Mouse (Mus musculus): ENCODE results near the gene Slit1. TPM values are rescaled to one million over a fixed set of nuclear protein-coding genes. Genes with fewer than 3 reads are reported as not detected.

Gene Slit1
- polyA plus RNA-seq, 1 experiment from 2014 or later, result 0.13 TPM

GRCm38 (mm10) chr19:41763870-41764660 is 20.6 kb upstream of the Slit1 start:
- Histone ChIP-seq H3K4me1 (ENCODE audit: control insufficient read depth, low read depth, low read length) (no peaks in the 10 kb centered on the region), H3K9ac (ENCODE audit: low read depth, low read length) (no peak overlapping the region), H3K9me3 (replicated peaks; ENCODE audit: control insufficient read depth, low read length) (no peaks in the 10 kb centered on the region), H3K27me3 (ENCODE audit: control insufficient read depth, insufficient read depth, low read depth, low read length) (no peaks in the 10 kb centered on the region), H3K36me3 (ENCODE audit: control insufficient read depth, insufficient read depth) (peaks cover 17% of the 10 kb centered on the region), H3K4me2 (ENCODE audit: low read depth, low read length) (no peak overlapping the region), H3K27ac (ENCODE audit: low read length) (no peak overlapping the region), H3K4me3 (ENCODE audit: low read depth, low read length) (no peak overlapping the region)
- ATAC-seq (ENCODE audit: low read depth), result no peak
- 29% methylated on average over 12 of the region's 12 CpGs for WGBS (ENCODE audit: insufficient replicate concordance)

GRCm38 (mm10) chr19:41761529-41761928 is 18.1 kb upstream of the Slit1 start:
- Histone ChIP-seq H3K36me3 (ENCODE audit: control insufficient read depth, insufficient read depth) (peaks cover under 1% of the 10 kb centered on the region; the same call in 1 of the 2 replicates), H3K27me3 (ENCODE audit: control insufficient read depth, insufficient read depth, low read depth, low read length) (no peaks in the 10 kb centered on the region), H3K27ac (ENCODE audit: low read length) (no peak overlapping the region), H3K4me2 (ENCODE audit: low read depth, low read length) (no peak overlapping the region), H3K4me1 (ENCODE audit: control insufficient read depth, low read depth, low read length) (no peaks in the 10 kb centered on the region), H3K4me3 (ENCODE audit: low read depth, low read length) (no peak overlapping the region), H3K9me3 (replicated peaks; ENCODE audit: control insufficient read depth, low read length) (no peaks in the 10 kb centered on the region), H3K9ac (ENCODE audit: low read depth, low read length) (no peak overlapping the region)
- no peak for ATAC-seq (ENCODE audit: low read depth)
- 56% methylated on average over 9 of the region's 9 CpGs for WGBS (ENCODE audit: insufficient replicate concordance)

GRCm38 (mm10) chr19:41759765-41760164 is 16.3 kb upstream of the Slit1 start:
- no peak overlapping the region for H3K27ac ChIP-seq (ENCODE audit: low read length)
- H3K27me3 ChIP-seq (ENCODE audit: control insufficient read depth, insufficient read depth, low read depth, low read length), result no peaks in the 10 kb centered on the region
- no peak overlapping the region for H3K9ac ChIP-seq (ENCODE audit: low read depth, low read length)
- H3K4me1 ChIP-seq (ENCODE audit: control insufficient read depth, low read depth, low read length), result no peaks in the 10 kb centered on the region
- 78% methylated on average over 6 of the region's 6 CpGs for WGBS (ENCODE audit: insufficient replicate concordance)
- H3K4me3 ChIP-seq (ENCODE audit: low read depth, low read length), result no peak overlapping the region
- H3K9me3 ChIP-seq (replicated peaks; ENCODE audit: control insufficient read depth, low read length), result no peaks in the 10 kb centered on the region
- no peak for ATAC-seq (ENCODE audit: low read depth)
- H3K36me3 ChIP-seq (ENCODE audit: control insufficient read depth, insufficient read depth), result no peaks in the 10 kb centered on the region
- no peak overlapping the region for H3K4me2 ChIP-seq (ENCODE audit: low read depth, low read length)

GRCm38 (mm10) chr19:41759270-41759669 is 15.8 kb upstream of the Slit1 start:
- H3K9me3 ChIP-seq (replicated peaks; ENCODE audit: control insufficient read depth, low read length), result no peaks in the 10 kb centered on the region
- H3K4me2 ChIP-seq (ENCODE audit: low read depth, low read length), result no peak overlapping the region
- H3K4me1 ChIP-seq (ENCODE audit: control insufficient read depth, low read depth, low read length), result no peaks in the 10 kb centered on the region
- no peak overlapping the region for H3K27ac ChIP-seq (ENCODE audit: low read length)
- no peaks in the 10 kb centered on the region for H3K36me3 ChIP-seq (ENCODE audit: control insufficient read depth, insufficient read depth)
- H3K4me3 ChIP-seq (ENCODE audit: low read depth, low read length), result no peak overlapping the region
- H3K27me3 ChIP-seq (ENCODE audit: control insufficient read depth, insufficient read depth, low read depth, low read length), result no peaks in the 10 kb centered on the region
- ATAC-seq (ENCODE audit: low read depth), result no peak
- no peak overlapping the region for H3K9ac ChIP-seq (ENCODE audit: low read depth, low read length)
- 71% methylated on average over 5 of the region's 5 CpGs for WGBS (ENCODE audit: insufficient replicate concordance)

GRCm38 (mm10) chr19:41754760-41755159 is 11.3 kb upstream of the Slit1 start:
- Histone ChIP-seq H3K36me3 (ENCODE audit: control insufficient read depth, insufficient read depth) (no peaks in the 10 kb centered on the region), H3K4me3 (ENCODE audit: low read depth, low read length) (no peak overlapping the region), H3K27ac (ENCODE audit: low read length) (no peak overlapping the region), H3K9me3 (replicated peaks; ENCODE audit: control insufficient read depth, low read length) (no peaks in the 10 kb centered on the region), H3K4me2 (ENCODE audit: low read depth, low read length) (no peak overlapping the region), H3K27me3 (ENCODE audit: control insufficient read depth, insufficient read depth, low read depth, low read length) (no peaks in the 10 kb centered on the region), H3K4me1 (ENCODE audit: control insufficient read depth, low read depth, low read length) (no peaks in the 10 kb centered on the region), H3K9ac (ENCODE audit: low read depth, low read length) (no peak overlapping the region)
- no peak for ATAC-seq (ENCODE audit: low read depth)
- 77% methylated on average over 15 of the region's 15 CpGs for WGBS (ENCODE audit: insufficient replicate concordance)

- no peak overlapping the region for H3K4me2 ChIP-seq (ENCODE audit: low read depth, low read length)
- H3K9ac ChIP-seq (ENCODE audit: low read depth, low read length), result no peak overlapping the region
- H3K27me3 ChIP-seq (ENCODE audit: control insufficient read depth, insufficient read depth, low read depth, low read length), result no peaks in the 10 kb centered on the region
- H3K9me3 ChIP-seq (replicated peaks; ENCODE audit: control insufficient read depth, low read length), result no peaks in the 10 kb centered on the region
- H3K4me3 ChIP-seq (ENCODE audit: low read depth, low read length), result no peak overlapping the region
- WGBS (ENCODE audit: insufficient replicate concordance), result 63% methylated on average over 11 of the region's 11 CpGs
- no peak for ATAC-seq (ENCODE audit: low read depth)
- H3K4me1 ChIP-seq (ENCODE audit: control insufficient read depth, low read depth, low read length), result no peaks in the 10 kb centered on the region
- H3K36me3 ChIP-seq (ENCODE audit: control insufficient read depth, insufficient read depth), result no peaks in the 10 kb centered on the region
- H3K27ac ChIP-seq (ENCODE audit: low read length), result no peak overlapping the region
These were observed 8.4 kb upstream of the Slit1 start for GRCm38 (mm10) chr19:41751906-41752305.

- 81% methylated on average over 14 of the region's 14 CpGs for WGBS (ENCODE audit: insufficient replicate concordance)
These were observed 4.0 kb upstream of the Slit1 start for GRCm38 (mm10) chr19:41747436-41747835.

GRCm38 (mm10) chr19:41745941-41746557 is 2.6 kb upstream of the Slit1 start:
- 59% methylated on average over 15 of the region's 15 CpGs for WGBS (ENCODE audit: insufficient replicate concordance)
- peaks cover 31% of the 10 kb centered on the region for H3K27me3 ChIP-seq (ENCODE audit: control insufficient read depth, insufficient read depth, low read depth, low read length)
- no peak for ATAC-seq (ENCODE audit: low read depth)

More at GRCm38 (mm10) chr19:41747436-41747835, 4.0 kb upstream of the Slit1 start:
- no peaks in the 10 kb centered on the region; the same call in 1 of the 2 replicates for H3K4me1 ChIP-seq (ENCODE audit: control insufficient read depth, low read depth, low read length)
- H3K27ac ChIP-seq (ENCODE audit: low read length), result no peak overlapping the region
- no peak overlapping the region for H3K4me2 ChIP-seq (ENCODE audit: low read depth, low read length)
- H3K4me3 ChIP-seq (ENCODE audit: low read depth, low read length), result no peak overlapping the region
- peaks cover 23% of the 10 kb centered on the region for H3K27me3 ChIP-seq (ENCODE audit: control insufficient read depth, insufficient read depth, low read depth, low read length)
- no peak overlapping the region for H3K9ac ChIP-seq (ENCODE audit: low read depth, low read length)
- no peaks in the 10 kb centered on the region for H3K36me3 ChIP-seq (ENCODE audit: control insufficient read depth, insufficient read depth)
- ATAC-seq (ENCODE audit: low read depth), result no peak
- no peaks in the 10 kb centered on the region for H3K9me3 ChIP-seq (replicated peaks; ENCODE audit: control insufficient read depth, low read length)

GRCm38 (mm10) chr19:41738896-41739295 is 4.6 kb downstream of the Slit1 start:
- Histone ChIP-seq H3K9ac (ENCODE audit: low read depth, low read length) (no peak overlapping the region), H3K27me3 (ENCODE audit: control insufficient read depth, insufficient read depth, low read depth, low read length) (peaks cover 43% of the 10 kb centered on the region), H3K9me3 (replicated peaks; ENCODE audit: control insufficient read depth, low read length) (no peaks in the 10 kb centered on the region), H3K4me3 (ENCODE audit: low read depth, low read length) (no peak overlapping the region), H3K27ac (ENCODE audit: low read length) (no peak overlapping the region), H3K4me2 (ENCODE audit: low read depth, low read length) (no peak overlapping the region), H3K4me1 (ENCODE audit: control insufficient read depth, low read depth, low read length) (peaks cover 19% of the 10 kb centered on the region), H3K36me3 (ENCODE audit: control insufficient read depth, insufficient read depth) (no peaks in the 10 kb centered on the region)
- no peak for ATAC-seq (ENCODE audit: low read depth)
- WGBS (ENCODE audit: insufficient replicate concordance), result 14% methylated on average over 4 of the region's 4 CpGs

More at GRCm38 (mm10) chr19:41745941-41746557, 2.6 kb upstream of the Slit1 start:
- Histone ChIP-seq H3K4me1 (ENCODE audit: control insufficient read depth, low read depth, low read length) (no peaks in the 10 kb centered on the region; the same call in 1 of the 2 replicates), H3K9me3 (replicated peaks; ENCODE audit: control insufficient read depth, low read length) (no peaks in the 10 kb centered on the region), H3K4me2 (ENCODE audit: low read depth, low read length) (no peak overlapping the region), H3K27ac (ENCODE audit: low read length) (no peak overlapping the region), H3K36me3 (ENCODE audit: control insufficient read depth, insufficient read depth) (no peaks in the 10 kb centered on the region), H3K9ac (ENCODE audit: low read depth, low read length) (no peak overlapping the region), H3K4me3 (ENCODE audit: low read depth, low read length) (no peak overlapping the region)
